Mouse (Mus musculus) liver, embryonic 14.5 days (tissue): ENCODE measurements at regions not wholly inside any gene's neighbourhood (a gene's known extent, or its start where the extent isn't known, plus 50 kb on each side); places are given as distances from the start of the nearest gene placed in this dataset.

Experiments
- ATAC-seq: fragments of 200-750 bp; cut with Nextera tagmentation; 2 replicates; pipeline ENCODE4 v1.8.0; 2017; ENCODE audit warnings: moderate number of reproducible peaks, mild to moderate bottlenecking, moderate library complexity; ENCODE audit not compliant: insufficient read depth
- DNase-seq, 3 experiments: peaks; one replicate each; pipeline ENCODE4 v3.0.0-alpha.2; 2012 to 2013; ENCODE audit warnings: low read depth in 3 of 3, low spot score in 3 of 3
- H3K27ac ChIP-seq: fragments of 300-500 bp; sonication (generic); 2 replicates; pipeline ENCODE4 v1.5.1; 2014; ENCODE audit warnings: moderate library complexity, mild to moderate bottlenecking, control low read depth, inconsistent platforms
- H3K27me3 ChIP-seq: fragments of 300-500 bp; sonication (generic); 2 replicates; pipeline ENCODE4 v1.6.1; 2014; ENCODE audit warnings: mild to moderate bottlenecking, low read length, moderate library complexity; ENCODE audit not compliant: control insufficient read depth, insufficient read depth
- H3K36me3 ChIP-seq: fragments of 300-500 bp; sonication (generic); replicated peaks from 2 replicates; pipeline ENCODE4 v1.6.1; 2014; ENCODE audit warnings: low read depth; ENCODE audit not compliant: control insufficient read depth, insufficient read depth
- H3K4me1 ChIP-seq, 2 experiments: fragments of 200-500 bp in 1 of 2; fragments of 300-500 bp in 1 of 2; sonication (generic) in 1 of 2; replicated peaks; 2 replicates each; pipeline ENCODE4 v1.6.1; 2012 to 2014; ENCODE audit warnings: antibody characterized with exemption in 1 of 2, inconsistent platforms in 1 of 2, low read length in 1 of 2; ENCODE audit not compliant: control insufficient read depth in 2 of 2, insufficient read depth in 2 of 2
- H3K4me2 ChIP-seq: fragments of 300-500 bp; sonication (generic); 2 replicates; pipeline ENCODE4 v1.6.1; 2014; ENCODE audit warnings: low read depth, mild to moderate bottlenecking, control low read depth, moderate library complexity
- H3K4me3 ChIP-seq, 2 experiments: fragments of 200-500 bp in 1 of 2; fragments of 300-500 bp in 1 of 2; sonication (generic) in 1 of 2; 2 replicates each; pipeline ENCODE4 v1.5.1; 2012 to 2014; ENCODE audit warnings: low read depth in 2 of 2, low read length in 2 of 2, mild to moderate bottlenecking in 2 of 2, control low read depth in 1 of 2, inconsistent platforms in 1 of 2, moderate library complexity in 1 of 2; ENCODE audit not compliant: insufficient read depth in 1 of 2
- H3K9ac ChIP-seq: fragments of 300-500 bp; sonication (generic); replicated peaks from 2 replicates; pipeline ENCODE4 v1.6.1; 2014; ENCODE audit warnings: mild to moderate bottlenecking, control low read depth, moderate library complexity
- H3K9me3 ChIP-seq: fragments of 300-500 bp; sonication (generic); 2 replicates; pipeline ENCODE4 v1.6.1; 2016; ENCODE audit warnings: low read length, mixed read lengths; ENCODE audit not compliant: control insufficient read depth
- CTCF ChIP-seq: IDR thresholded peaks from 2 replicates; pipeline ENCODE4 v1.5.1; 2016; ENCODE audit warnings: antibody characterized with exemption, low read depth, control low read depth
- EP300 ChIP-seq: IDR thresholded peaks from 2 replicates; pipeline ENCODE4 v1.6.1; 2016; ENCODE audit warnings: antibody characterized with exemption, low read depth
- WGBS: fragments of 180-500 bp; shearing (Covaris S2); extraction: QIAGEN DNeasy Blood & Tissue Kit; methylation state at CpG from one replicate; pipeline ENCODE4 v1.1.7; 2014; ENCODE audit not compliant: insufficient replicate concordance; 5-methylcytosine and 5-hydroxymethylcytosine counted together

GRCm38 (mm10) chr5:43339671-43340070 is 106.7 kb downstream of the Cpeb2 start:
- H3K9ac ChIP-seq, result no peak overlapping the region
- H3K4me2 ChIP-seq, result no peak overlapping the region
- H3K27me3 ChIP-seq, result no peaks in the 10 kb centered on the region
- ATAC-seq (no peak), DNase-seq (no peak)
- no peaks in the 10 kb centered on the region for H3K9me3 ChIP-seq
- no peaks in the 10 kb centered on the region for H3K36me3 ChIP-seq
- no peak overlapping the region for H3K27ac ChIP-seq
- WGBS, result 63% methylated on average over 7 of the region's 7 CpGs
- H3K4me3 ChIP-seq, result no peak overlapping the region
- no peak for TF ChIP-seq EP300
- TF ChIP-seq CTCF, result no peak
- no peaks in the 10 kb centered on the region for H3K4me1 ChIP-seq

GRCm38 (mm10) chr5:43341475-43341874 is 108.5 kb downstream of the Cpeb2 start:
- H3K4me1 ChIP-seq, result no peaks in the 10 kb centered on the region
- ATAC-seq (no peak), DNase-seq (no peak)
- no peak overlapping the region for H3K27ac ChIP-seq
- H3K36me3 ChIP-seq, result no peaks in the 10 kb centered on the region
- H3K9me3 ChIP-seq, result no peaks in the 10 kb centered on the region
- TF ChIP-seq CTCF (no peak), EP300 (no peak)
- H3K4me3 ChIP-seq, result no peak overlapping the region
- no peak overlapping the region for H3K4me2 ChIP-seq
- H3K27me3 ChIP-seq, result no peaks in the 10 kb centered on the region
- H3K9ac ChIP-seq, result no peak overlapping the region
- WGBS, result 49% methylated on average over 2 of the region's 2 CpGs

GRCm38 (mm10) chr5:43344441-43344840 is 111.5 kb downstream of the Cpeb2 start:
- no peak for DNase-seq
- no peak overlapping the region for H3K4me3 ChIP-seq
- H3K27me3 ChIP-seq, result no peaks in the 10 kb centered on the region

GRCm38 (mm10) chr5:43350987-43351386 is 118.0 kb downstream of the Cpeb2 start:
- no peak overlapping the region for H3K9ac ChIP-seq
- H3K4me2 ChIP-seq, result no peak overlapping the region
- 55% methylated on average over 2 of the region's 2 CpGs for WGBS
- H3K36me3 ChIP-seq, result no peaks in the 10 kb centered on the region
- peaks cover 7 to 16% of the 10 kb centered on the region in 2 experiments for H3K4me1 ChIP-seq
- no peaks in the 10 kb centered on the region for H3K9me3 ChIP-seq
- no peak for TF ChIP-seq CTCF
- no peak for TF ChIP-seq EP300
- no peak for ATAC-seq
- no peak overlapping the region for H3K27ac ChIP-seq
- H3K27me3 ChIP-seq, result no peaks in the 10 kb centered on the region
- DNase-seq, result no peak
- H3K4me3 ChIP-seq, result no peak overlapping the region

More at GRCm38 (mm10) chr5:43344441-43344840, 111.5 kb downstream of the Cpeb2 start:
- Histone ChIP-seq H3K27ac (no peak overlapping the region), H3K4me2 (no peak overlapping the region), H3K36me3 (no peaks in the 10 kb centered on the region), H3K9me3 (no peaks in the 10 kb centered on the region), H3K4me1 (no peaks in the 10 kb centered on the region), H3K9ac (no peak overlapping the region)
- 56% methylated on average over 1 of the region's 1 CpGs for WGBS
- ATAC-seq, result no peak
- no peak for TF ChIP-seq EP300
- TF ChIP-seq CTCF, result no peak

GRCm38 (mm10) chr5:43353021-43353990 is 120.3 kb downstream of the Cpeb2 start:
- no peak for DNase-seq
- Histone ChIP-seq H3K4me3 (no peak overlapping the region), H3K9ac (no peak overlapping the region), H3K27me3 (no peaks in the 10 kb centered on the region), H3K9me3 (no peaks in the 10 kb centered on the region), H3K4me1 (peaks cover 7 to 16% of the 10 kb centered on the region in 2 experiments), H3K4me2 (no peak overlapping the region), H3K27ac (no peak overlapping the region), H3K36me3 (no peaks in the 10 kb centered on the region)
- ATAC-seq, result no peak
- TF ChIP-seq EP300 (no peak), CTCF (no peak)
- WGBS, result 69% methylated on average over 23 of the region's 23 CpGs
